Mouse (Mus musculus) layer of hippocampus, postnatal 10 days (tissue): ENCODE data around the gene Emc6. TPM values are rescaled to one million over a fixed set of nuclear protein-coding genes. Genes with fewer than 3 reads are reported as not detected.

Experiments used
- DNase-seq, 2 experiments: peaks; one replicate each; pipeline ENCODE4 v3.0.0; 2021; ENCODE audit warnings: low spot score in 2 of 2
- total RNA-seq, 2 experiments: library from RNA; stranded (reverse); gene quantifications; 2 replicates each; pipeline ENCODE4 v1.2.3; 2021

Emc6 gene
- total RNA-seq, 2 experiments from 2014 or later = 69.1 to 79.6 TPM

GRCm38 (mm10) chr11:73131020-73131419 lies 45.8 kb downstream of the Emc6 start:
- no peak for DNase-seq

- no peak for DNase-seq
Measured at GRCm38 (mm10) chr11:73126495-73126894, 50.3 kb downstream of the Emc6 start.

Other genes starting within 250 kb of the Emc6 start
- gene Atp2a3, start 215.9 kb downstream of the Emc6 start, total RNA-seq = 1 to 10 TPM; 5.8 to 7.6 TPM
- under 1 TPM; 0.78 to 0.96 TPM for gene P2rx1, start 177.9 kb downstream of the Emc6 start, total RNA-seq
- gene Camkk1, start 158.0 kb downstream of the Emc6 start, total RNA-seq = 10 to 100 TPM; 51.5 to 55.1 TPM
- gene Ncbp3, start 129.3 kb downstream of the Emc6 start, total RNA-seq = 1 to 10 TPM; 9.5 to 10.0 TPM
- under 1 TPM; 0.11 to 0.32 TPM for gene Itgae, start 86.5 kb downstream of the Emc6 start, total RNA-seq
- gene Haspin, start 38.7 kb downstream of the Emc6 start, total RNA-seq = 1 to 10 TPM; 1.2 to 1.7 TPM
- gene P2rx5, start 16.6 kb downstream of the Emc6 start, total RNA-seq = 1 to 10 TPM; 1.5 to 1.7 TPM
- 10 to 100 TPM; 21.5 to 23.9 TPM for gene Tax1bp3, start within 50 bp of the Emc6 start, total RNA-seq
- gene Ctns, start 22.0 kb upstream of the Emc6 start, total RNA-seq = 10 to 100 TPM; 18.3 to 18.6 TPM
- 1 to 10 TPM; 2.7 to 2.8 TPM for gene Shpk, start 22.4 kb upstream of the Emc6 start, total RNA-seq
- gene Trpv1, start 57.3 kb upstream of the Emc6 start, total RNA-seq = under 1 TPM; 0.09 to 0.25 TPM
- gene Trpv3, start 90.4 kb upstream of the Emc6 start, total RNA-seq = under 1 TPM; 0.32 to 0.42 TPM
- gene Aspa, start 152.6 kb upstream of the Emc6 start, total RNA-seq = 1 to 10 TPM; 2.5 to 3.7 TPM
- not detected for gene Gm49340, start 152.7 kb upstream of the Emc6 start, total RNA-seq
- not detected for gene Spata22, start 152.7 kb upstream of the Emc6 start, total RNA-seq
- not detected for gene Olfr20, start 173.7 kb upstream of the Emc6 start, total RNA-seq
- not detected for gene Olfr376, start 194.2 kb upstream of the Emc6 start, total RNA-seq
- gene Olfr1, start 222.6 kb upstream of the Emc6 start, total RNA-seq = not detected